Mouse (Mus musculus) thymus, adult 2 months (tissue): ENCODE measurements around the gene Slc35b1.

ENCODE experiments used
- CTCF ChIP-seq: fragments of 200-500 bp; IDR thresholded peaks from 2 replicates; pipeline ENCODE4 v1.5.1; 2012; ENCODE audit warnings: mild to moderate bottlenecking, control low read depth, low read length, moderate library complexity, borderline replicate concordance; ENCODE audit not compliant: control insufficient read depth, poor library complexity, insufficient read depth; ENCODE audit errors: extremely low read depth
- POLR2A ChIP-seq: fragments of 200-500 bp; IDR thresholded peaks from 2 replicates; pipeline ENCODE4 v1.6.1; 2012; ENCODE audit warnings: mild to moderate bottlenecking, low read length, control low read depth, moderate library complexity; ENCODE audit not compliant: control insufficient read depth, poor library complexity, insufficient read depth; ENCODE audit errors: extremely low read depth

GRCm38 (mm10) chr11:95415931-95416330 lies 31.4 kb downstream of the Slc35b1 start:
- TF ChIP-seq CTCF (no peak), POLR2A (no peak)
